Mouse (Mus musculus): ENCODE results near the gene Atmin.

Gene Atmin

GRCm38 (mm10) chr8:116943161-116943554, at the start of gene Atmin:
Gene Atmin (plus strand): TSS chr8:116943393.
- in situ Hi-C loops (cut with MboI, MseI): loop anchor here (5.0 kb wide), 1 partner anchor 34 kb away; the partner anchor contains the start of gene 1700030J22Rik

- in situ Hi-C loops (cut with MboI, MseI): no loop called here
These were observed 49.3 kb upstream of the Atmin start for GRCm38 (mm10) chr8:116893938-116894337.

- in situ Hi-C loops (cut with MboI, MseI): no loop called here
These were observed 47.7 kb upstream of the Atmin start for GRCm38 (mm10) chr8:116895521-116895920.

GRCm38 (mm10) chr8:116904736-116905135, 38.5 kb upstream of the Atmin start:
- in situ Hi-C loops (cut with MboI, MseI): no loop called here

- in situ Hi-C loops (cut with MboI, MseI): no loop called here
These were observed 37.9 kb upstream of the Atmin start for GRCm38 (mm10) chr8:116905252-116905651.

- in situ Hi-C loops (cut with MboI, MseI): no loop called here
These were observed 37.4 kb upstream of the Atmin start for GRCm38 (mm10) chr8:116905836-116906235.

- in situ Hi-C loops (cut with MboI, MseI): no loop called here
These were observed 22.2 kb upstream of the Atmin start for GRCm38 (mm10) chr8:116921005-116921336.

GRCm38 (mm10) chr8:116921337-116922059, 21.7 kb upstream of the Atmin start, which contains the start of the genes Cmc2 and Cenpn:
Gene Cmc2 (minus strand): TSS chr8:116921455.
Gene Cenpn (plus strand): TSS chr8:116921730.
- in situ Hi-C loops (cut with MboI, MseI): no loop called here

- in situ Hi-C loops (cut with MboI, MseI): no loop called here
These were observed 21.0 kb upstream of the Atmin start for GRCm38 (mm10) chr8:116922060-116922757.

GRCm38 (mm10) chr8:116923526-116923925, 19.7 kb upstream of the Atmin start:
- in situ Hi-C loops (cut with MboI, MseI): no loop called here

- in situ Hi-C loops (cut with MboI, MseI): no loop called here
These were observed 15.3 kb upstream of the Atmin start for GRCm38 (mm10) chr8:116927880-116928279.

- in situ Hi-C loops (cut with MboI, MseI): no loop called here
These were observed 14.6 kb upstream of the Atmin start for GRCm38 (mm10) chr8:116928588-116928987.

- in situ Hi-C loops (cut with MboI, MseI): no loop called here
These were observed 8.2 kb upstream of the Atmin start for GRCm38 (mm10) chr8:116934976-116935375.

GRCm38 (mm10) chr8:116935506-116935905, 7.7 kb upstream of the Atmin start:
- in situ Hi-C loops (cut with MboI, MseI): no loop called here

GRCm38 (mm10) chr8:116942284-116943058, 722 bp upstream of the Atmin start:
- in situ Hi-C loops (cut with MboI, MseI): loop anchor here (5.0 kb wide), 1 partner anchor 35 kb away; the partner anchor contains the start of gene 1700030J22Rik

- in situ Hi-C loops (cut with MboI, MseI): loop anchor here (5.0 kb wide), 1 partner anchor 34 kb away; the partner anchor contains the start of gene 1700030J22Rik
These were observed 577 bp downstream of the Atmin start for GRCm38 (mm10) chr8:116943555-116944384.

GRCm38 (mm10) chr8:116944385-116944696, 1.1 kb downstream of the Atmin start:
- in situ Hi-C loops (cut with MboI, MseI): loop anchor here (5.0 kb wide), 1 partner anchor 33 kb away; the partner anchor contains the start of gene 1700030J22Rik

- in situ Hi-C loops (cut with MboI, MseI): no loop called here
These were observed 2.1 kb downstream of the Atmin start for GRCm38 (mm10) chr8:116945169-116945910.

GRCm38 (mm10) chr8:116946268-116946838, 3.2 kb downstream of the Atmin start:
- in situ Hi-C loops (cut with MboI, MseI): no loop called here

- in situ Hi-C loops (cut with MboI, MseI): no loop called here
These were observed 3.7 kb downstream of the Atmin start for GRCm38 (mm10) chr8:116946851-116947250.
